Mouse (Mus musculus) hindbrain, embryonic 14.5 days (tissue): Measurements from ENCODE around the gene Abce1. TPM values are rescaled to one million over a fixed set of nuclear protein-coding genes. Genes with fewer than 3 reads are reported as not detected.
"Not testable (repeated sequence)": the region's sequence is repeated elsewhere in the genome, so short reads cannot be mapped to it uniquely, and the experiment has no call there.

Source experiments
- ATAC-seq: fragments of 200-750 bp; cut with Nextera tagmentation; 2 replicates; pipeline ENCODE4 v1.8.0; 2017; ENCODE audit warnings: moderate number of reproducible peaks, mild to moderate bottlenecking, moderate TSS enrichment, moderate library complexity; ENCODE audit not compliant: low FRiP score
- DNase-seq: peaks from one replicate; pipeline ENCODE4 v3.0.0-alpha.2; 2015; ENCODE audit warnings: low spot score
- H3K27ac ChIP-seq: fragments of 300-500 bp; sonication (generic); 2 replicates; pipeline ENCODE4 v1.5.1; 2014; ENCODE audit warnings: mild to moderate bottlenecking, moderate library complexity
- H3K27me3 ChIP-seq: fragments of 300-500 bp; sonication (generic); 2 replicates; pipeline ENCODE4 v1.6.1; 2014; ENCODE audit warnings: mild to moderate bottlenecking, low read length, mixed read lengths; ENCODE audit not compliant: control insufficient read depth, insufficient read depth
- H3K36me3 ChIP-seq: fragments of 300-500 bp; sonication (generic); replicated peaks from 2 replicates; pipeline ENCODE4 v1.6.1; 2014; ENCODE audit not compliant: control insufficient read depth, insufficient read depth
- H3K4me1 ChIP-seq: fragments of 300-500 bp; sonication (generic); replicated peaks from 2 replicates; pipeline ENCODE4 v1.6.1; 2014; ENCODE audit warnings: antibody characterized with exemption, low read length, mixed read lengths; ENCODE audit not compliant: control insufficient read depth, insufficient read depth
- H3K4me2 ChIP-seq: fragments of 300-500 bp; sonication (generic); replicated peaks from 2 replicates; pipeline ENCODE4 v1.6.1; 2014; ENCODE audit warnings: mild to moderate bottlenecking, moderate library complexity
- H3K4me3 ChIP-seq: fragments of 300-500 bp; sonication (generic); replicated peaks from 2 replicates; pipeline ENCODE4 v1.5.1; 2014; ENCODE audit warnings: mild to moderate bottlenecking, low read length
- H3K9ac ChIP-seq: fragments of 300-500 bp; sonication (generic); 2 replicates; pipeline ENCODE4 v1.6.1; 2014
- H3K9me3 ChIP-seq: fragments of 300-500 bp; sonication (generic); 2 replicates; pipeline ENCODE4 v1.6.1; 2016; ENCODE audit warnings: low read length; ENCODE audit not compliant: control insufficient read depth
- WGBS: fragments of 180-500 bp; shearing (Covaris S2); extraction: QIAGEN DNeasy Blood & Tissue Kit; methylation state at CpG from one replicate; pipeline ENCODE4 v1.1.7; 2014; 5-methylcytosine and 5-hydroxymethylcytosine counted together
- polyA plus RNA-seq: library from polyadenylated mRNA; unstranded; fragments of >200 nt; fragmentation: Nextera tagmentation; extraction: Ambion mirVana; gene quantifications from 2 replicates; pipeline ENCODE4 v1.2.1, GENCODE M21; 2014

Abce1 gene
- polyA plus RNA-seq, 1 experiment from 2014 or later = 89.8 TPM

- peaks cover 36% of the 10 kb centered on the region for H3K36me3 ChIP-seq
- H3K4me3 ChIP-seq = no peak overlapping the region; the same call in 1 of the 2 replicates
Observed at GRCm38 (mm10) chr8:79712676-79713075, 1.1 kb upstream of the Abce1 start.

GRCm38 (mm10) chr8:79706687-79707086, 4.9 kb downstream of the Abce1 start:
- ATAC-seq (no peak), DNase-seq (no peak)
- Histone ChIP-seq H3K9ac (no peak overlapping the region), H3K36me3 (peaks cover 54% of the 10 kb centered on the region), H3K27ac (no peak overlapping the region), H3K27me3 (no peaks in the 10 kb centered on the region), H3K4me3 (no peak overlapping the region), H3K9me3 (no peaks in the 10 kb centered on the region), H3K4me1 (peaks cover 9% of the 10 kb centered on the region; the same call in 1 of the 2 replicates), H3K4me2 (no peak overlapping the region)
- 98% methylated on average over 3 of the region's 3 CpGs for WGBS

More at GRCm38 (mm10) chr8:79712676-79713075, 1.1 kb upstream of the Abce1 start:
- Histone ChIP-seq H3K27ac (no peak overlapping the region), H3K4me1 (peaks cover 14% of the 10 kb centered on the region), H3K4me2 (peak overlapping the region; percentile 89), H3K9ac (no peak overlapping the region), H3K9me3 (no peaks in the 10 kb centered on the region), H3K27me3 (no peaks in the 10 kb centered on the region)
- WGBS = 54% methylated on average over 6 of the region's 6 CpGs
- no peak for ATAC-seq
- no peak for DNase-seq

GRCm38 (mm10) chr8:79692531-79692930, 19.0 kb downstream of the Abce1 start:
- no peak for DNase-seq
- Histone ChIP-seq H3K4me2 (no peak overlapping the region), H3K9me3 (no peaks in the 10 kb centered on the region), H3K4me1 (no peaks in the 10 kb centered on the region), H3K36me3 (peaks cover 90% of the 10 kb centered on the region), H3K27ac (no peak overlapping the region), H3K9ac (no peak overlapping the region), H3K27me3 (no peaks in the 10 kb centered on the region), H3K4me3 (no peak overlapping the region)
- no peak for ATAC-seq
- WGBS = 94% methylated on average over 2 of the region's 2 CpGs

- not testable (repeated sequence) for DNase-seq, H3K27ac ChIP-seq, H3K4me1 ChIP-seq, H3K9ac ChIP-seq, H3K4me2 ChIP-seq, H3K9me3 ChIP-seq, H3K4me3 ChIP-seq, ATAC-seq, H3K27me3 ChIP-seq
- H3K36me3 ChIP-seq = peaks cover 88% of the 10 kb centered on the region
- WGBS = 93% methylated on average over 5 of the region's 5 CpGs
Observed at GRCm38 (mm10) chr8:79685927-79686326, 25.6 kb downstream of the Abce1 start.

- peak; percentile 31; the same call in 1 of the 2 replicates for ATAC-seq
- peaks cover 3% of the 10 kb centered on the region; the same call in 1 of the 2 replicates for H3K4me1 ChIP-seq
- H3K27me3 ChIP-seq = no peaks in the 10 kb centered on the region
- no peaks in the 10 kb centered on the region for H3K9me3 ChIP-seq
- peak overlapping the region; percentile 25 for H3K4me3 ChIP-seq
- H3K36me3 ChIP-seq = peaks cover 52% of the 10 kb centered on the region
- no peak overlapping the region for H3K27ac ChIP-seq
- H3K4me2 ChIP-seq = peak overlapping the region; percentile 59
- peak overlapping the region; percentile 53 for H3K9ac ChIP-seq
- no peak for DNase-seq
- WGBS = 40% methylated on average over 2 of the region's 2 CpGs
Observed at GRCm38 (mm10) chr8:79680965-79681364, 30.6 kb downstream of the Abce1 start.

GRCm38 (mm10) chr8:79680555-79680954, 31.0 kb downstream of the Abce1 start:
- no peak overlapping the region for H3K27ac ChIP-seq
- 6% methylated on average over 34 of the region's 34 CpGs for WGBS
- H3K4me2 ChIP-seq = peak overlapping the region; percentile 59
- peak overlapping the region; percentile 53 for H3K9ac ChIP-seq
- no peaks in the 10 kb centered on the region for H3K27me3 ChIP-seq
- peak overlapping the region; percentile 25 for H3K4me3 ChIP-seq
- no peak for DNase-seq
- peaks cover 48% of the 10 kb centered on the region for H3K36me3 ChIP-seq
- H3K4me1 ChIP-seq = peaks cover 3% of the 10 kb centered on the region; the same call in 1 of the 2 replicates
- ATAC-seq = peak; percentile 60
- no peaks in the 10 kb centered on the region for H3K9me3 ChIP-seq

GRCm38 (mm10) chr8:79680083-79680482, 31.5 kb downstream of the Abce1 start:
- not testable (repeated sequence) for H3K27me3 ChIP-seq, DNase-seq, H3K4me1 ChIP-seq, H3K4me3 ChIP-seq, H3K27ac ChIP-seq, ATAC-seq, H3K9ac ChIP-seq, H3K9me3 ChIP-seq
- WGBS = 35% methylated on average over 10 of the region's 10 CpGs
- Histone ChIP-seq H3K4me2 (peak overlapping the region; percentile 59), H3K36me3 (peaks cover 46% of the 10 kb centered on the region)

- Histone ChIP-seq H3K27ac (no peak overlapping the region), H3K27me3 (no peaks in the 10 kb centered on the region), H3K9me3 (no peaks in the 10 kb centered on the region), H3K9ac (no peak overlapping the region), H3K4me3 (no peak overlapping the region), H3K4me2 (no peak overlapping the region), H3K36me3 (peaks cover 45% of the 10 kb centered on the region), H3K4me1 (peaks cover 3% of the 10 kb centered on the region; the same call in 1 of the 2 replicates)
- 67% methylated on average over 5 of the region's 5 CpGs for WGBS
- ATAC-seq (no peak), DNase-seq (no peak)
Observed at GRCm38 (mm10) chr8:79679005-79679404, 32.5 kb downstream of the Abce1 start.

GRCm38 (mm10) chr8:79676461-79676860, 35.1 kb downstream of the Abce1 start:
- Histone ChIP-seq H3K4me3 (no peak overlapping the region), H3K4me1 (peaks cover 3% of the 10 kb centered on the region; the same call in 1 of the 2 replicates), H3K27ac (no peak overlapping the region), H3K9ac (no peak overlapping the region), H3K4me2 (no peak overlapping the region), H3K9me3 (no peaks in the 10 kb centered on the region), H3K36me3 (peaks cover 47% of the 10 kb centered on the region), H3K27me3 (no peaks in the 10 kb centered on the region)
- ATAC-seq (no peak), DNase-seq (no peak)
- 91% methylated on average over 4 of the region's 4 CpGs for WGBS

- not testable (repeated sequence) for H3K9ac ChIP-seq, H3K27me3 ChIP-seq, H3K4me2 ChIP-seq, H3K27ac ChIP-seq, DNase-seq, H3K4me1 ChIP-seq, H3K4me3 ChIP-seq, H3K9me3 ChIP-seq, ATAC-seq
- 96% methylated on average over 4 of the region's 4 CpGs for WGBS
- peaks cover 78% of the 10 kb centered on the region for H3K36me3 ChIP-seq
Observed at GRCm38 (mm10) chr8:79658715-79659114, 52.8 kb downstream of the Abce1 start.
